Mouse (Mus musculus): ENCODE measurements around the gene Efna5. TPM values are rescaled to one million over a fixed set of nuclear protein-coding genes. Genes with fewer than 3 reads are reported as not detected.

Gene Efna5
- total and polyA plus RNA-seq, 2 experiments = 0.94 to 2.1 TPM

DNA sequence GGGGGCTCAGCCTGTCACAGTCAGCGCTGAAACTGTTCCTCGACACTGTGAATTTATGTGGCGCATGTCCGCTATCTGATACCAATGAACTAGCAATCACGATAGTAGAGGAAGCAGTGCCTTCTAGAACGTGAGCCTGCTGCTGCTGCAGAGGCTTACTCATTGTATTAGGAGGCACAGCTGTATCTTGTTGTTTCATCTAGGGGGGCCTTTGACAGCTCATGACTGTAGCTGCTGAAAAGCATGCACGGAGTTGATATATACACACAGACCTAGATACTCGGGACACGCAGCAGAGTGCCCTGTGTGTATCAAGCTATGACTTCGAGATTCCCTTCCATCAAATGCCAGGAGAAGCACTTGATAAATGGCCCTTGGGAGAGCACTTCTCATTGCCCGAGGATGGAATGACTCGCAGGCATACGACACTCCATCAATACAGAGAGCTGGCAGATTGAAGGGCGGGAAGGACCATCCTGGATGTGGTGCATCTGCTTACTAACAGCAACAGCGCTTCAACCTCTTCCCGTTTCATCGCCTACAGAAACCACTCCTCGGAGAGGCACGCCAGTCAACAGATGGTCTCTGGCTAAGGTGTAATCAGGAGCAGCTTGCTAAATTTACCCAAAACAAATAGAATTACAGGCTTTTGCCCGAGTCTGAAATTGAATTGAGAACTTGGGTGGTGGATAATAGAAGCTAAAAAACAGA lies 160.2 kb downstream of the Efna5 start:
- WGBS = 90% methylated on average over 20 of the region's 20 CpGs
- TF ChIP-seq POLR2A (IDR thresholded peaks at IDR 0.05; ENCODE audit: extremely low read depth, insufficient read depth, low read length) (no peak), CTCF (IDR thresholded peaks at IDR 0.05; ENCODE audit: low read depth, low read length) (no peak)
- H3K4me1 ChIP-seq (ENCODE audit: control insufficient read depth, insufficient read depth, low read length) = no peaks in the 10 kb centered on the region
- H3K79me2 ChIP-seq (ENCODE audit: control insufficient read depth, insufficient read depth, low read length) = no peaks in the 10 kb centered on the region
- no peaks in the 10 kb centered on the region for H3K27me3 ChIP-seq (ENCODE audit: control insufficient read depth, insufficient read depth, low read length)
- no peak for DNase-seq (ENCODE audit: extremely low read depth, low read depth, low spot score)
- no peaks in the 10 kb centered on the region for H3K36me3 ChIP-seq (ENCODE audit: control insufficient read depth, insufficient read depth, low read length)
- H3K27ac ChIP-seq (replicated peaks; ENCODE audit: insufficient read depth, low read depth, low read length) = no peak overlapping the region
- no peak overlapping the region for H3K9ac ChIP-seq (ENCODE audit: low read depth, low read length)
- no peak overlapping the region for H3K4me3 ChIP-seq (ENCODE audit: insufficient read depth, low read depth, low read length)

DNA sequence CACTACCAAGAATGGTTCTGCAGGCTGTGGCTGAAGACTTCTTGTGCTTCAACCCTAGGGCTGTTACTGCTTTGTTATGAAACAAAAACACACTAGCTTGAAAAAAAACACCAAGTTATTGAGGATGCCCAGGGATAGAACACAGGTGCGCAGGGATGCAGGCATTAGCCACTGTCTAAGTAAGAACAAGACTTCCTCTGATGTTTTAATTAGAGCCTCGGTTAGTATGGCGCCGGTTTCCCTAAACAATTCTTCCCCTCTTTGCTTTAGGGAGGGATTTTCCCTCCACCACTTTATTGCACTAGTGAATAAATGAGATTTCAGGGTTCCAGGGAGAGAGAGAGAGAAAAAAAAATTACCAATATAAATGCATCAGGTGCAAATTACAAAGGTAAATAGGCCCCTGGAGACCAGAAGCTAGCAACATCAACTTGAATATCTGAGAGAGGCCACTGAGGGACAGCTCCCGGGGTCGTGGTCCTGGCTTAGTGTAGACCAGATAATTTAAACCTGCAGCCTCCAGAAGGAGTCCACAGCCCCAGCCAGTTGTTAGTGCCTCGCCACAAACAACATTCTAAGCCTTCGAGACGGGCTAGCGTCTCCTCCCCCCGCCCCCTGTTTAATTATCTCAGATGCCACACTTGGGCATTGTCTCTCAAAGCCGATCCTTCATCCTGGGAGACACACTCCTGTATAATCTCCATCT lies 163.5 kb downstream of the Efna5 start:
- DNase-seq (ENCODE audit: extremely low read depth, low read depth, low spot score) = no peak
- Histone ChIP-seq H3K27ac (replicated peaks; ENCODE audit: insufficient read depth, low read depth, low read length) (no peak overlapping the region), H3K9ac (ENCODE audit: low read depth, low read length) (no peak overlapping the region), H3K4me3 (ENCODE audit: insufficient read depth, low read depth, low read length) (no peak overlapping the region), H3K27me3 (ENCODE audit: control insufficient read depth, insufficient read depth, low read length) (no peaks in the 10 kb centered on the region), H3K36me3 (ENCODE audit: control insufficient read depth, insufficient read depth, low read length) (no peaks in the 10 kb centered on the region), H3K79me2 (ENCODE audit: control insufficient read depth, insufficient read depth, low read length) (no peaks in the 10 kb centered on the region; the same call in 1 of the 2 replicates), H3K4me1 (ENCODE audit: control insufficient read depth, insufficient read depth, low read length) (no peaks in the 10 kb centered on the region)
- WGBS = 65% methylated on average over 12 of the region's 12 CpGs
- TF ChIP-seq POLR2A (IDR thresholded peaks at IDR 0.05; ENCODE audit: extremely low read depth, insufficient read depth, low read length) (no peak), CTCF (IDR thresholded peaks at IDR 0.05; ENCODE audit: low read depth, low read length) (no peak)

DNA sequence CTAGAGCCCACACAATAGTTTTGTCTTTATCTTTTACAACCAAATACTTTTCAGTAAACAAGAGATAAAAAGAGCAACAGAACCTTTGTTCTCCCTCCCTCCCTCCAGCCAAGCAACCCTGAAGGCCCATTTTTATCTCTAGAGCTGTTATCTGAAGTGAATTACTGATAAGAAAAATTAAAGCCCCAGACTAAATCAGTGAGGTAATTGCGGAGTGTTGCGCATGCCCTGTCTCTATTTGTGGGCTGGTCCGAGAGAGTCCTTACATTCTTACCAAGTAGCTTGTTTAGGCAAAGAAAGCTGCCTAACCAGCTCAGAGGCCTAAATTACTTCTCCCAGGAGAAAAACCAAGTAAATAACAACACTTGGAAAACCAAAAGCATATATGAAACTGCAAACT lies 167.7 kb downstream of the Efna5 start:
- TF ChIP-seq POLR2A (IDR thresholded peaks at IDR 0.05; ENCODE audit: extremely low read depth, insufficient read depth, low read length) (no peak), CTCF (IDR thresholded peaks at IDR 0.05; ENCODE audit: low read depth, low read length) (no peak)
- Histone ChIP-seq H3K36me3 (ENCODE audit: control insufficient read depth, insufficient read depth, low read length) (no peaks in the 10 kb centered on the region), H3K79me2 (ENCODE audit: control insufficient read depth, insufficient read depth, low read length) (no peaks in the 10 kb centered on the region; the same call in 1 of the 2 replicates), H3K27me3 (ENCODE audit: control insufficient read depth, insufficient read depth, low read length) (no peaks in the 10 kb centered on the region), H3K9ac (ENCODE audit: low read depth, low read length) (no peak overlapping the region), H3K4me3 (ENCODE audit: insufficient read depth, low read depth, low read length) (no peak overlapping the region), H3K27ac (replicated peaks; ENCODE audit: insufficient read depth, low read depth, low read length) (no peak overlapping the region), H3K4me1 (ENCODE audit: control insufficient read depth, insufficient read depth, low read length) (no peaks in the 10 kb centered on the region)
- WGBS = 83% methylated on average over 3 of the region's 3 CpGs
- DNase-seq (ENCODE audit: extremely low read depth, low read depth, low spot score) = no peak

DNA sequence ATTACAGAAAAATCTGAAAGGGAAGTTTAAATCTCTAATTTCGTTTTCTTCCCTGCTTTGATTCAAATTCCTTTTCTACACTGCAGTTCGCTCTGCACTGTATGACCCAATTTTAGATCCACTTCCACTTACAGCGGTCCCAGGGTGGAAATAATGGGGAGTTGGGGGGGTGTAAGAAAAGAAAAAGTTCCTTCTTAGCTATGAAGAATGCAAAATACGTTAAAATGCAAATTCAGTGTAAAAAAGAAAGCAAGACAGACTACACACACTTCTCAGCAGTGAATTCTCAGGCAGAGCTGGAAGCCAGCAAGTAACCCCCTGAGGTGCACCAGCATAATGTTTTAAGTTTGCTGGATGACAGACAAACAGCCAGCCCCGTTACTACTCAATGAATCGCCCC lies 174.7 kb downstream of the Efna5 start:
- TF ChIP-seq POLR2A (IDR thresholded peaks at IDR 0.05; ENCODE audit: extremely low read depth, insufficient read depth, low read length) (no peak), CTCF (IDR thresholded peaks at IDR 0.05; ENCODE audit: low read depth, low read length) (no peak)
- Histone ChIP-seq H3K9ac (ENCODE audit: low read depth, low read length) (no peak overlapping the region), H3K79me2 (ENCODE audit: control insufficient read depth, insufficient read depth, low read length) (no peaks in the 10 kb centered on the region), H3K27ac (replicated peaks; ENCODE audit: insufficient read depth, low read depth, low read length) (no peak overlapping the region), H3K36me3 (ENCODE audit: control insufficient read depth, insufficient read depth, low read length) (no peaks in the 10 kb centered on the region), H3K27me3 (ENCODE audit: control insufficient read depth, insufficient read depth, low read length) (no peaks in the 10 kb centered on the region), H3K4me1 (ENCODE audit: control insufficient read depth, insufficient read depth, low read length) (no peaks in the 10 kb centered on the region), H3K4me3 (ENCODE audit: insufficient read depth, low read depth, low read length) (no peak overlapping the region)
- no peak for DNase-seq (ENCODE audit: extremely low read depth, low read depth, low spot score)
- WGBS = 71% methylated on average over 6 of the region's 6 CpGs

DNA sequence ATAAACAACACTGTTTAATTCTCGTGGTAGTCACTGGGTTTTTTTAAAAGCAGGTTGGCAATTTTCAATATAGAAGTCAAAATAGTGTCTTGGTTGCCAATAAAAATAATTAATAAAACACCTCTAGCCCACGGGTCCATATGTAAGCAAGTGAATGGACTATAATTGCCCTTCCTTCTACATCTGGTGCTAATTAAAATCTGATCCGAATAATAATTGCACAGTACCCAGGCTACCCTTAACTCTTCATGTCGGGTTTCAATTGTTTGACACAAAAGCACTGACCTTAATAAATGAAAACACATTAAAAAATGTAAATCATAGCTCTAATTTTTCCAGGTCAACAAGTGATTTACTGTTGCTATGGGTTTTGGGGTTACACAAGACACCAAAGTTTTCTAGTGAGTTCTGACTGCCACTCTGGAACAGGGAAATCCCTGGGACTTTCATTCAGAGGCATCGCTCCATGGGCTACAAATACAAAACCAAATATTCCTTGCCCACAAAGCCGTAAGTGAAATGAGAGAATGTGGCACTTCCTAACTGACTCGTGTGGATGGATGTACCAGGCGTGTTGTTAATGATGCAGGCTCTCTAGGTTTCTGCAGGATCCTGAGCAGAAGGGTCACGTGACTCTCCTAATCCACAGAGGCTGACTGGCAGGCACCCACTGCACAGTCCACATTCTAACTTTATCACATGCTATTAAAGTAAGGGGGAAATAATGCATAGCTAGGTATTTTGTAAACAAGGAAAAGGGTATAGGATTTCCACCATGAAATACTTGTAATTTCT lies 178.9 kb downstream of the Efna5 start:
- 83% methylated on average over 9 of the region's 9 CpGs for WGBS
- no peaks in the 10 kb centered on the region for H3K4me1 ChIP-seq (ENCODE audit: control insufficient read depth, insufficient read depth, low read length)
- H3K27me3 ChIP-seq (ENCODE audit: control insufficient read depth, insufficient read depth, low read length) = no peaks in the 10 kb centered on the region
- H3K36me3 ChIP-seq (ENCODE audit: control insufficient read depth, insufficient read depth, low read length) = no peaks in the 10 kb centered on the region; the same call in 1 of the 2 replicates
- DNase-seq (ENCODE audit: extremely low read depth, low read depth, low spot score) = no peak
- no peak for TF ChIP-seq CTCF (IDR thresholded peaks at IDR 0.05; ENCODE audit: low read depth, low read length)
- no peak overlapping the region for H3K4me3 ChIP-seq (ENCODE audit: insufficient read depth, low read depth, low read length)
- no peak overlapping the region for H3K9ac ChIP-seq (ENCODE audit: low read depth, low read length)
- H3K27ac ChIP-seq (replicated peaks; ENCODE audit: insufficient read depth, low read depth, low read length) = no peak overlapping the region
- no peaks in the 10 kb centered on the region for H3K79me2 ChIP-seq (ENCODE audit: control insufficient read depth, insufficient read depth, low read length)
